Mouse (Mus musculus): ENCODE data around the gene Cpm. TPM values are rescaled to one million over a fixed set of nuclear protein-coding genes. Genes with fewer than 3 reads are reported as not detected.

Cpm gene
- polyA plus RNA-seq, 1 experiment from 2014 or later = 4.2 TPM

DNA sequence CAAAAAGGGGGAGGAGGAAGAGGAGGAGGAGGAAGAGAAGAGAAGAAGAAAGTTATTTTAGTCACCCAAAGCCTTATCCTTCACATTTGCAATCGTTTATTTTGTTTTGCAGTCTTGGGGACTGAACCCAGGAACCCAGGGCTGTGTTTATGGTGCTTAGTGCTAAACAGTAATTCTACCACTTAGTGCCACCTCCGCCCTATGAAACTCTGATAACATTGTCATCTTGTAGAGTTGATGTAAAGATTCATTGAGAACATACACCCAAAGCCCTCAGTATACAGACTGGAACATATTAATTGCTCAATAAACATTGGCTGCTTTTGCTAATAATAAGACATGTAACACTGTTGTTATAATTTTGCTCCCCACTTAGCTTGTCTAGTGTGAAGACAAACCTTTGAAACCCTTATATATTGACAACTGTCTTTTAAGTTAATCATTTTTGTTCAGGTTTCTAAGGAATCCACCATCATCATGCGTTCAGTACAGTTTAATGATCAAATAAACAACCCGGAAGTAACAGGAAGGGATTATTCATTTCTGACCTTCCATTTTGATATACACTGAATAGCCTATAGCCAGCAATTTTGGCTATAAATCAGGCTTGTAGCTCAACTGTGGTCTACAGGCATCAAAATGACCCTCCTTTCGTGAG, 49.9 kb downstream of the Cpm start:
- Histone ChIP-seq H3K27ac (ENCODE audit: low read depth, low read length) (no peak overlapping the region), H3K36me3 (ENCODE audit: control insufficient read depth, insufficient read depth, low read length) (no peaks in the 10 kb centered on the region), H3K4me3 (ENCODE audit: low read depth, low read length) (no peak overlapping the region), H3K4me1 (ENCODE audit: control insufficient read depth, insufficient read depth, low read length) (no peaks in the 10 kb centered on the region), H3K9ac (replicated peaks; ENCODE audit: low read depth, low read length) (no peak overlapping the region), H3K9me3 (ENCODE audit: control insufficient read depth, low read length) (no peaks in the 10 kb centered on the region), H3K27me3 (ENCODE audit: control insufficient read depth, insufficient read depth, low read length) (no peaks in the 10 kb centered on the region), H3K4me2 (ENCODE audit: low read depth, low read length) (no peak overlapping the region)
- WGBS = 88% methylated on average over 5 of the region's 5 CpGs
- ATAC-seq (ENCODE audit: low read depth) = no peak

DNA sequence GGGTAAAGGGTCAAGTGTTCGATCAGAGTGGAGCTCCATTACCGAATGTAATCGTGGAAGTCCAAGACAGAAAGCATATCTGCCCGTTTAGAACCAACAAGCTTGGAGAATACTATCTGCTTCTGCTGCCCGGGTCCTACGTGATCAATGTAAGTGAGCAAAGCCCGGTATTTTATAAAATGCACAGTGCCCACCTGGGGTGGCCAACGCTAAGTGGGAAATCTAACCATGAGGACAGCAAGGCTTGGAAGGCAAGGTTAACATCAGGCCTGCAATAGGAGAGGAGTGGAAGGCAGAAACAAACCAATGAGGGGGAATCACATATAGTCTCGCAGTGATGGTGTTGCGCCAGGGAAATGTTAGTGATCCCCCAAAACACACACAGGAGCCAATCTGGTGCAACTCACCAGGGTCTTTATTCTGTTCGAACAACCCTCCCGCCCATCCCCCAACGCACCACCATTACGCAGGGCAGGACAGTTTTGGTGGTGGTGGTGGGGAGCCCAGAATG, 50.7 kb downstream of the Cpm start:
- H3K4me2 ChIP-seq (ENCODE audit: low read depth, low read length) = no peak overlapping the region
- no peaks in the 10 kb centered on the region for H3K27me3 ChIP-seq (ENCODE audit: control insufficient read depth, insufficient read depth, low read length)
- H3K4me3 ChIP-seq (ENCODE audit: low read depth, low read length) = no peak overlapping the region
- no peaks in the 10 kb centered on the region for H3K4me1 ChIP-seq (ENCODE audit: control insufficient read depth, insufficient read depth, low read length)
- H3K9ac ChIP-seq (replicated peaks; ENCODE audit: low read depth, low read length) = no peak overlapping the region
- no peak for ATAC-seq (ENCODE audit: low read depth)
- no peaks in the 10 kb centered on the region for H3K36me3 ChIP-seq (ENCODE audit: control insufficient read depth, insufficient read depth, low read length)
- H3K27ac ChIP-seq (ENCODE audit: low read depth, low read length) = no peak overlapping the region
- WGBS = 91% methylated on average over 14 of the region's 14 CpGs
- H3K9me3 ChIP-seq (ENCODE audit: control insufficient read depth, low read length) = no peaks in the 10 kb centered on the region

- no peak overlapping the region for H3K27ac ChIP-seq (ENCODE audit: low read depth, low read length)
- no peak overlapping the region for H3K4me3 ChIP-seq (ENCODE audit: low read depth, low read length)
- no peaks in the 10 kb centered on the region for H3K27me3 ChIP-seq (ENCODE audit: control insufficient read depth, insufficient read depth, low read length)
- no peaks in the 10 kb centered on the region for H3K4me1 ChIP-seq (ENCODE audit: control insufficient read depth, insufficient read depth, low read length)
- WGBS = 91% methylated on average over 12 of the region's 12 CpGs
- no peaks in the 10 kb centered on the region for H3K9me3 ChIP-seq (ENCODE audit: control insufficient read depth, low read length)
- no peak overlapping the region for H3K9ac ChIP-seq (replicated peaks; ENCODE audit: low read depth, low read length)
- no peaks in the 10 kb centered on the region for H3K36me3 ChIP-seq (ENCODE audit: control insufficient read depth, insufficient read depth, low read length)
- no peak overlapping the region for H3K4me2 ChIP-seq (ENCODE audit: low read depth, low read length)
- ATAC-seq (ENCODE audit: low read depth) = no peak
Measured at GRCm38 (mm10) chr10:117680868-117681513, 51.7 kb downstream of the Cpm start.

- H3K27me3 ChIP-seq (ENCODE audit: control insufficient read depth, insufficient read depth, low read length) = no peaks in the 10 kb centered on the region
- no peak overlapping the region for H3K27ac ChIP-seq (ENCODE audit: low read depth, low read length)
- H3K4me3 ChIP-seq (ENCODE audit: low read depth, low read length) = no peak overlapping the region
- no peak overlapping the region for H3K9ac ChIP-seq (replicated peaks; ENCODE audit: low read depth, low read length)
- no peaks in the 10 kb centered on the region for H3K9me3 ChIP-seq (ENCODE audit: control insufficient read depth, low read length)
- WGBS = 97% methylated on average over 3 of the region's 3 CpGs
- H3K4me2 ChIP-seq (ENCODE audit: low read depth, low read length) = no peak overlapping the region
- ATAC-seq (ENCODE audit: low read depth) = no peak
- no peaks in the 10 kb centered on the region for H3K36me3 ChIP-seq (ENCODE audit: control insufficient read depth, insufficient read depth, low read length)
- no peaks in the 10 kb centered on the region for H3K4me1 ChIP-seq (ENCODE audit: control insufficient read depth, insufficient read depth, low read length)
Measured at GRCm38 (mm10) chr10:117681543-117681942, 52.2 kb downstream of the Cpm start.

DNA sequence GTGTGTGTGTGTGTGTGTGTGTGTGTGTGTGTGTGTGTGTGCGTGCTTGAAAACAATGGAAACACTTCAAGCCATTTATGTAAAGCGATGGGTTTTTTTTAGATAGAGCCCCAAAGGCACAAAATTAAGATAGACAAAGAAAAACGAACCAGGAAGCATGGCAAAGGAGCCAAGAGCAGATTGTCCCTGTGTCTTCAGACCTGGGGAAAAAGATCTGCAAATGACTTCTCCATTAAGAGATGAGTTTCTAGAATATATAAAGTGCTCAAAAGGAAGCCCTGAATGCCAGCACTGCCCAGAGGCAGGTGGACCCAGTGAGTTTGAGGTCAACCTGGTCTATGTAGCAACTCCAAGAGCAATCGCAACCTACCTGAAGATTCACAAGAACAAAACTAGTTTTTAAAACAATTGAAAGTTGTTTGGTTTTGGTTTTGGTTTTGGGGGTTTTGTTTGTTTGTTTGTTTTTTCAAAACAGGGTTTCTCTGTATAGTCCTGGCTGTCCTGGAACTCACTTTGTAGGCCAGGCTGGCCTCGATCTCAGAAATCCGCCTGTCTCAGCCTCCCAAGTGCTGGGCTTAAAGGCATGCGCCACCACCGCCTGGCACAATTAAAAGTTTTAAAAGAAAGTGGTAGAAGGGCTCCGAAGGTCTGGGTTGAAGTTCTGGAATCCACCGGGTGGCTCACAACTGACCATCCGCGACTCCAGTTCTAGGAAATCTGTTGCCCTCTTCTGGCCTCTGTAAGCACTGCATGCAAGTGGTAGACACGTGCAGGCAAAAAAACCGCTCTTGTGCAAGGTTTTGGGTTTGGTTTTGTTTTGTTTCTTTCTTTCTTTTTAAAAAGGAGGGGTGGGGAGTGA, 52.9 kb downstream of the Cpm start:
- no peaks in the 10 kb centered on the region for H3K27me3 ChIP-seq (ENCODE audit: control insufficient read depth, insufficient read depth, low read length)
- H3K4me3 ChIP-seq (ENCODE audit: low read depth, low read length) = no peak overlapping the region
- no peaks in the 10 kb centered on the region for H3K4me1 ChIP-seq (ENCODE audit: control insufficient read depth, insufficient read depth, low read length)
- no peak overlapping the region for H3K4me2 ChIP-seq (ENCODE audit: low read depth, low read length)
- WGBS = 71% methylated on average over 14 of the region's 14 CpGs
- no peaks in the 10 kb centered on the region for H3K9me3 ChIP-seq (ENCODE audit: control insufficient read depth, low read length)
- H3K36me3 ChIP-seq (ENCODE audit: control insufficient read depth, insufficient read depth, low read length) = no peaks in the 10 kb centered on the region
- no peak for ATAC-seq (ENCODE audit: low read depth)
- H3K9ac ChIP-seq (replicated peaks; ENCODE audit: low read depth, low read length) = no peak overlapping the region
- no peak overlapping the region for H3K27ac ChIP-seq (ENCODE audit: low read depth, low read length)

GRCm38 (mm10) chr10:117682858-117683733, 53.8 kb downstream of the Cpm start:
- WGBS = 88% methylated on average over 30 of the region's 30 CpGs
- H3K4me3 ChIP-seq (ENCODE audit: low read depth, low read length) = no peak overlapping the region
- no peak overlapping the region for H3K9ac ChIP-seq (replicated peaks; ENCODE audit: low read depth, low read length)
- no peaks in the 10 kb centered on the region for H3K36me3 ChIP-seq (ENCODE audit: control insufficient read depth, insufficient read depth, low read length)
- no peaks in the 10 kb centered on the region for H3K9me3 ChIP-seq (ENCODE audit: control insufficient read depth, low read length)
- H3K27ac ChIP-seq (ENCODE audit: low read depth, low read length) = no peak overlapping the region
- no peaks in the 10 kb centered on the region for H3K27me3 ChIP-seq (ENCODE audit: control insufficient read depth, insufficient read depth, low read length)
- H3K4me2 ChIP-seq (ENCODE audit: low read depth, low read length) = no peak overlapping the region
- no peaks in the 10 kb centered on the region for H3K4me1 ChIP-seq (ENCODE audit: control insufficient read depth, insufficient read depth, low read length)
- ATAC-seq (ENCODE audit: low read depth) = no peak

GRCm38 (mm10) chr10:117683734-117684037, 54.4 kb downstream of the Cpm start:
- no peak overlapping the region for H3K4me2 ChIP-seq (ENCODE audit: low read depth, low read length)
- H3K9ac ChIP-seq (replicated peaks; ENCODE audit: low read depth, low read length) = no peak overlapping the region
- no peak for ATAC-seq (ENCODE audit: low read depth)
- H3K27ac ChIP-seq (ENCODE audit: low read depth, low read length) = no peak overlapping the region
- no peak overlapping the region for H3K4me3 ChIP-seq (ENCODE audit: low read depth, low read length)
- H3K9me3 ChIP-seq (ENCODE audit: control insufficient read depth, low read length) = no peaks in the 10 kb centered on the region
- no peaks in the 10 kb centered on the region for H3K4me1 ChIP-seq (ENCODE audit: control insufficient read depth, insufficient read depth, low read length)
- no peaks in the 10 kb centered on the region for H3K27me3 ChIP-seq (ENCODE audit: control insufficient read depth, insufficient read depth, low read length)
- peaks cover 3% of the 10 kb centered on the region for H3K36me3 ChIP-seq (ENCODE audit: control insufficient read depth, insufficient read depth, low read length)
- WGBS = 90% methylated on average over 9 of the region's 9 CpGs

- Histone ChIP-seq H3K4me1 (ENCODE audit: control insufficient read depth, insufficient read depth, low read length) (no peaks in the 10 kb centered on the region), H3K4me3 (ENCODE audit: low read depth, low read length) (no peak overlapping the region), H3K27ac (ENCODE audit: low read depth, low read length) (no peak overlapping the region), H3K4me2 (ENCODE audit: low read depth, low read length) (no peak overlapping the region), H3K27me3 (ENCODE audit: control insufficient read depth, insufficient read depth, low read length) (no peaks in the 10 kb centered on the region), H3K9ac (replicated peaks; ENCODE audit: low read depth, low read length) (no peak overlapping the region), H3K36me3 (ENCODE audit: control insufficient read depth, insufficient read depth, low read length) (peaks cover 11% of the 10 kb centered on the region), H3K9me3 (ENCODE audit: control insufficient read depth, low read length) (no peaks in the 10 kb centered on the region)
- 90% methylated on average over 19 of the region's 19 CpGs for WGBS
- ATAC-seq (ENCODE audit: low read depth) = no peak
Measured at GRCm38 (mm10) chr10:117684298-117685170, 55.2 kb downstream of the Cpm start.
